Mouse (Mus musculus): ENCODE data around the gene Pla1a.

DNA sequence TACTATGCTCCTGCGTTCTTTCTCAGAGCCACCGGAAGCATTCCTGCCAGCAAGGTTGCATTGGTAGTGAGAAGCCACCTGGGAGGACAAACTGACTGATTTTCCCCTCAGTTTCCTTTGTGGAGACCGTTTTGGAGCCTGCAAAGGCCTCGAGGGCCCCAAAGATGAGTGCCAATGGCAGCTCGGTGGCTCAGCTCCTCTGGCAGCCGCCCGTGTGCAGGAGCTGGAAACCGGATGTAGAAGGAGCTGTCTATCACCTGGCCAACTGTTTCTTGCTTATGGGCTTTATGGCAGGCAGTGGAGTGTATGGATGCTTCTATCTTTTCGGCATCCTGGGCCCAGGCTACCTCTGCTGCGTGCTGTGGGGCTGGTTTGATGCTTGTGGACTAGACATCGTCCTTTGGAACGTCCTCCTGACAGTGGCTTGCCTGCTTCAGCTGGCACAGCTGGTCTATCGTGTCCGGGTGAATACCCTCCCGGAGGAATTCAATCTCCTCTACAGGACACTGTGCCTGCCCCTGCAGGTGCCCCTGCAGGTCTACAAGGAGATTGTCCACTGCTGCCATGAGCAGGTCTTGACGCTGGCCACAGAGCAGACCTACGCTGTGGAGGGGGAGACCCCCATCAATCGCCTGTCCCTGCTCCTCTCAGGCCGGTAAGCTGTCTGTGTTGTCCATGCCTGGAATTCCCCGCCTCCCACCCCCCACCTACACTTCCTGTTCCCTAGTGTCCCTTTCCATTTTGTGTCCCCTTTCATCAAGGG is 70.3 kb downstream of the Pla1a start:
- TF ChIP-seq GATA1 (IDR thresholded peaks at IDR 0.05; ENCODE audit: borderline replicate concordance, low read length) (no peak), FLI1 (IDR thresholded peaks at IDR 0.05; ENCODE audit: low read length) (no peak)
